ENCODE assay signal across 21 mouse cellular contexts in genomic region chr2:45593765-45594164, GRCm38 (mm10).
A peak's percentile ranks its signal among the peaks of the same experiment; 100 is the strongest.
DNase-seq lines count a peak whose midpoint lies in the region; ATAC-seq lines count a peak whose summit lies in the region.
"Had no signal": no experiment of that assay in that cellular context is flagged by ENCODE, and none has a peak within 500 bp of the region (broad histone marks: within the 10 kb centered on the region; RNA-seq: fewer than 3 reads in every experiment).

No protein-coding gene starts in this region.

- no peaks in the 10 kb centered on the region for H3K27me3 ChIP-seq in liver, embryonic 12.5 days (replicated peaks)
- H3K27me3 ChIP-seq: limb, embryonic 13.5 days; liver, embryonic 15.5 days; midbrain, embryonic 12.5 days; neural tube, embryonic 15.5 days had no signal

- no peaks in the 10 kb centered on the region for H3K36me3 ChIP-seq in liver, embryonic 12.5 days
- H3K36me3 ChIP-seq: embryonic facial prominence, embryonic 10.5 days; limb, embryonic 13.5 days; liver, embryonic 15.5 days; midbrain, embryonic 12.5 days; neural tube, embryonic 15.5 days had no signal

- peak; percentile 18 for DNase-seq in gastrocnemius, postnatal 25 days
- DNase-seq in gastrocnemius, postnatal 4 days (ENCODE audit: low spot score in 2 of 2): no peak
- peak; percentile 21 for DNase-seq in lung, postnatal 36 days
- DNase-seq in lung, postnatal 4 days: no peak
- DNase-seq in fat pad, adult 2 months (ENCODE audit: extremely low read depth, low read depth, low spot score): peak; percentile 28
- no peak for DNase-seq in thymus, postnatal 25 days
- DNase-seq: adrenal gland, adult 8-10 months; cerebellum, adult 2 months; right cerebral cortex, postnatal 25 days; thymus, postnatal 36 days had no signal

- H3K4me1 ChIP-seq in liver, embryonic 12.5 days: no peaks in the 10 kb centered on the region
- H3K4me1 ChIP-seq: embryonic facial prominence, embryonic 10.5 days; limb, embryonic 13.5 days; liver, embryonic 15.5 days; midbrain, embryonic 12.5 days; neural tube, embryonic 15.5 days had no signal

- H3K9me3 ChIP-seq in liver, embryonic 12.5 days (replicated peaks): no peaks in the 10 kb centered on the region
- H3K9me3 ChIP-seq: embryonic facial prominence, embryonic 10.5 days; limb, embryonic 13.5 days; liver, embryonic 15.5 days; midbrain, embryonic 12.5 days; neural tube, embryonic 15.5 days had no signal

- H3K9ac ChIP-seq in liver, embryonic 12.5 days: no peak overlapping the region
- H3K9ac ChIP-seq: hindbrain, embryonic 14.5 days; limb, embryonic 13.5 days; liver, embryonic 15.5 days; midbrain, embryonic 12.5 days; neural tube, embryonic 15.5 days had no signal

- no peak overlapping the region for H3K27ac ChIP-seq in liver, embryonic 12.5 days
- H3K27ac ChIP-seq: embryonic facial prominence, embryonic 10.5 days; hindbrain, embryonic 14.5 days; layer of hippocampus, adult 2 months; limb, embryonic 13.5 days; liver, embryonic 15.5 days; midbrain, embryonic 12.5 days; neural tube, embryonic 15.5 days had no signal

- H3K4me2 ChIP-seq in liver, embryonic 12.5 days: no peak overlapping the region
- H3K4me2 ChIP-seq: hindbrain, embryonic 14.5 days; limb, embryonic 13.5 days; liver, embryonic 15.5 days; midbrain, embryonic 12.5 days; neural tube, embryonic 15.5 days had no signal

- H3K4me3 ChIP-seq in liver, embryonic 12.5 days: no peak overlapping the region
- H3K4me3 ChIP-seq: embryonic facial prominence, embryonic 10.5 days; erythroblast, embryonic 14.5 days; layer of hippocampus, adult 2 months; limb, embryonic 13.5 days; liver, embryonic 15.5 days; midbrain, embryonic 12.5 days; neural tube, embryonic 15.5 days had no signal

- no peak for ATAC-seq in liver, embryonic 12.5 days
- ATAC-seq: forebrain, embryonic 16.5 days; intestine, postnatal 0 days had no signal

- 70% methylated on average over 4 of the region's 4 CpGs for WGBS in liver, embryonic 12.5 days (ENCODE audit: insufficient replicate concordance)

Comparison
In these comparisons a context has a peak if more than half of its experiments do, and no peak if none do; other contexts are left out.
1. DNase-seq: peak in gastrocnemius, postnatal 25 days (single experiment), lung, postnatal 36 days (single experiment) and fat pad, adult 2 months (single experiment); none in gastrocnemius, postnatal 4 days (0 of 2), lung, postnatal 4 days (0 of 2) and thymus, postnatal 25 days (single experiment).